Mouse (Mus musculus) T-cell, adult 2 months (primary cell): Measurements from ENCODE around the gene Gcsam.

Experiments
- DNase-seq: peaks from one replicate; pipeline ENCODE4 v3.0.0; 2022; ENCODE audit warnings: low spot score

Gcsam gene

GRCm38 (mm10) chr16:45651497-45651896 lies 41.3 kb downstream of the Gcsam start:
- no peak for DNase-seq

GRCm38 (mm10) chr16:45653009-45653933 lies 43.1 kb downstream of the Gcsam start:
- DNase-seq = no peak

GRCm38 (mm10) chr16:45653934-45654332 lies 43.8 kb downstream of the Gcsam start, which contains the start of gene BC016579:
TSS of gene BC016579 (minus strand) at chr16:45654068.
- DNase-seq = peak; percentile 3

- no peak for DNase-seq
Measured at GRCm38 (mm10) chr16:45654465-45654864, 44.3 kb downstream of the Gcsam start.

DNA sequence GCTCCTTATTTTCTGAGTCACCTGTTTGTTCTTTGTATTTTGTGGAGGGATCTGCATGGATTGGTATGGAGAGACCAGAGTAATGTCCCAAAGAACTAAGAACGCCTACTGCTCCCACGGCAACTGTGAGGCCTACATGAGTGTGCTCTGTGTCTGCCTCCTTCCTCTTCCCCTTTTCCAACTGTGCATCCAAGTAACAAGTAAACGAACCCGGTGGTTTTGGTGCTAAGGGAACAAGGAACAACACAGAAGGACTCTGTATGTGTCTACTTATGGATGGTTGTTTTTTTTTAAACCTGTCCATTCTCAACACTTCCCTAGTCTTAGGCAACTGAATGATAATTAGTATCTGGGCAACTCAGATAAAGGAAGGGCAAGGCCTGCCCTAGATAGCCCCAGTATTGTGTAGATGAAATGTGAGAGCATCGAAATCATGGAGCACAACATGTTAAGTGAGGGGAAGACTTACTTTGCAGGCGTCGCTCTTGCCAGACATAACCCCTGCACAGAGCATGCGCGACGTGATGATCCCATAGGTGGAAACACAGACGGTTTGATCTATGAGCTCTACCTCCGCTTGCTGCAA lies 47.5 kb downstream of the Gcsam start:
- no peak for DNase-seq

GRCm38 (mm10) chr16:45658248-45658647 lies 48.1 kb downstream of the Gcsam start:
- no peak for DNase-seq

- DNase-seq = no peak
Measured at GRCm38 (mm10) chr16:45659596-45659995, 49.4 kb downstream of the Gcsam start.

DNA sequence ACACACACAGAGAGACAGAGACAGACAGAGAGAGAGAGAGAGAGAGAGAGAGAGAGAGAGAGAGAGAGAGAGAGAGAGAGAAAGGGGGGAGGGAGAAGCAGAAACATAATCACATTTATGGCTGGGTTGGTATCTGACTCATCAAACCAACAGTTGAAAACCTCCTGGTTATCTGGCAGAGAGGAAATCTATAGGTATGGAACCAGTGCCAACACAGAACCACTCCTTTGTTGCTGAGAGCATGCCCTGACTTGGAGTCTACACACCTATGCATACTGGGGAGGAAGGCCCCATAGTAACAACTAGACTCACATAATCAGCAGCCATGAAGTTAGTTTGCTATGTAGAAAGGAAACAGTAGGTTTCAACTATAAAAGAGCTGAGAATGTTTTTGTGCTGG lies 52.2 kb downstream of the Gcsam start:
- no peak for DNase-seq

DNA sequence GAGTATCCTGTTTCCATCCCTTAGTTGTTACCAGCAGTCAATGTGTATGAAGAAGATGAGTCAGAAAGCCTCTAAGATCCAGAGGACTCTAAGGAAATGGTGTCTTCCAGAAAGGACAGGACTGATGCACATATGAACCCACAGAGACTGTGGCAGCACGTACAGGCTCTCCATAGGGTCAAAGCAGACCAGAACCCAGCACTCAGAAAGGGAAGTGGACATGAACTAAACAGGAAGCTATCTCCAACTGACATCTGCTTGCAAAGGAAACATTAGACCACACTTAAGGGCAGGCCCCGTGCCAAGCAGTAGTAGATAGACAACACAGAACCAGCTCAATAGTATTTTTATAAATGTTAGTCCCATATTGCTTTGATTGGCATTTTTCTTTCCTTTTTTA lies 56.0 kb downstream of the Gcsam start:
- no peak for DNase-seq

DNA sequence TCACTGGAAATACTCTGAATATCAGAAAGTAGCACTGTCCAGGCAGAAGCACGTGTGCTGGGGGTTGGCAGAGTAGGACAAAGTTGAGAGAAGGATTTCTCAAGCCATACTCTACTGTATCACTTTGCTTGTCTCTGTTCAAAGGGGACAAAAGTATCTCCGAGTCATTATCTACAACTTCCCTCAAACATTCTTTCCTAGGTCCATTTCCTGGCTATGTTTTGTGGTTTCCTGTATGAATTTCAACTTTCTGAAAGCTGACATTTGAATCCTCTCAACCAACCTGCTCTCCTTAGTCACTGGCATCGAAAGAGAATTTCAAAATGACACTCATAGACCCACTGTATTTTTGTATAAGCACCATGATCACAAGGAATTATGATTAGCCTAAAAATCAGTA lies 58.0 kb downstream of the Gcsam start:
- no peak for DNase-seq

GRCm38 (mm10) chr16:45670005-45670404 lies 59.8 kb downstream of the Gcsam start:
- no peak for DNase-seq
